Mouse (Mus musculus) left cerebral cortex, adult 11 months (tissue): ENCODE measurements around the gene C530008M17Rik.

ENCODE experiments used
- DNase-seq: peaks from one replicate; pipeline ENCODE4 v3.0.0; 2022; ENCODE audit warnings: low spot score

The C530008M17Rik gene

GRCm38 (mm10) chr5:76837018-76837417, 180.7 kb downstream of the C530008M17Rik start:
- no peak for DNase-seq

- no peak for DNase-seq
Observed at GRCm38 (mm10) chr5:76839786-76840185, 183.5 kb downstream of the C530008M17Rik start.

GRCm38 (mm10) chr5:76841859-76842258, 185.5 kb downstream of the C530008M17Rik start:
- no peak for DNase-seq

- DNase-seq: peak; percentile 67
Observed at GRCm38 (mm10) chr5:76843448-76843847, 187.1 kb downstream of the C530008M17Rik start.

- DNase-seq: no peak
Observed at GRCm38 (mm10) chr5:76843851-76844419, 187.6 kb downstream of the C530008M17Rik start.

GRCm38 (mm10) chr5:76844618-76845186, 188.4 kb downstream of the C530008M17Rik start:
- DNase-seq: no peak

GRCm38 (mm10) chr5:76847106-76847505, 190.8 kb downstream of the C530008M17Rik start:
- DNase-seq: no peak

GRCm38 (mm10) chr5:76851316-76851715, 195.0 kb downstream of the C530008M17Rik start:
- DNase-seq: no peak

- peak; percentile 48 for DNase-seq
Observed at GRCm38 (mm10) chr5:76853549-76853948, 197.2 kb downstream of the C530008M17Rik start.

- DNase-seq: no peak
Observed at GRCm38 (mm10) chr5:76855829-76856600, 199.7 kb downstream of the C530008M17Rik start.

GRCm38 (mm10) chr5:76857103-76858015, 201.0 kb downstream of the C530008M17Rik start:
- DNase-seq: no peak

GRCm38 (mm10) chr5:76858444-76858843, 202.1 kb downstream of the C530008M17Rik start:
- DNase-seq: no peak

- DNase-seq: no peak
Observed at GRCm38 (mm10) chr5:76866819-76867218, 210.5 kb downstream of the C530008M17Rik start.

GRCm38 (mm10) chr5:76868693-76869286, 212.5 kb downstream of the C530008M17Rik start:
- no peak for DNase-seq

- no peak for DNase-seq
Observed at GRCm38 (mm10) chr5:76869553-76869952, 213.2 kb downstream of the C530008M17Rik start.

GRCm38 (mm10) chr5:76876106-76876758, 219.9 kb downstream of the C530008M17Rik start:
- no peak for DNase-seq

GRCm38 (mm10) chr5:76884107-76884506, 227.8 kb downstream of the C530008M17Rik start:
- DNase-seq: no peak

- DNase-seq: no peak
Observed at GRCm38 (mm10) chr5:76887011-76887410, 230.7 kb downstream of the C530008M17Rik start.

GRCm38 (mm10) chr5:76892608-76893007, 236.3 kb downstream of the C530008M17Rik start:
- DNase-seq: no peak

GRCm38 (mm10) chr5:76893084-76893483, 236.8 kb downstream of the C530008M17Rik start:
- DNase-seq: no peak

- DNase-seq: no peak
Observed at GRCm38 (mm10) chr5:76902131-76902530, 245.8 kb downstream of the C530008M17Rik start.
